In the genomic region with DNA sequence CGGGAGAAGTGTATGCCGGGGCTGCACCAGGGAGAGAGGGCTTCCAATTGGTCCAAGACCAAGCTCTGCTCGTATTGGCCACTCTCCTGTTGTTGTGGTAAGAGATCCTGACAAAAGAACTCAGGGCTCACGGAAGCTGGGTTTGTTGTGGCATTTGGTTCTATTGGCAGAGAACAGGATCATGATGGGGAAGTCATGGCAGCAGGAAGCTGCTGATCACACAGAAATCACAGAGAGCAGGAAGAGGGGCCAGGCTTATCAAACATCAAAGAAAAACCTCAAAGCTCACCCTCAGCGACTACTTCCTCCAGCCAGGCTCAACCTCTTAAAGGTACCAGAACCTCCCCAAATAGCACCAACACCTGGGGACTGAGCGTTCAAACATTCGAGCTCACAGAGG, we compare ENCODE assay signal across 10 mouse cellular contexts. TPM values are rescaled to one million over a fixed set of nuclear protein-coding genes. Genes with fewer than 3 reads are reported as not detected.
DNase-seq lines count a peak whose midpoint lies in the region; ATAC-seq and TF ChIP-seq lines count a peak whose summit lies in the region.
"Had no signal": no experiment of that assay in that cellular context is flagged by ENCODE, and none has a peak within 500 bp of the region (broad histone marks: within the 10 kb centered on the region; RNA-seq: fewer than 3 reads in every experiment).

No protein-coding gene starts in this region.

- WGBS in heart, embryonic 12.5 days, result 19% methylated on average over 7 of the region's 7 CpGs
- 15% methylated on average over 7 of the region's 7 CpGs for WGBS in lung, postnatal 0 days
- WGBS in heart, embryonic 16.5 days, result 30% methylated on average over 7 of the region's 7 CpGs

- ATAC-seq in heart, embryonic 12.5 days (ENCODE audit: insufficient number of reproducible peaks, low FRiP score), result no peak
- no peak for ATAC-seq in lung, postnatal 0 days
- no peak for ATAC-seq in heart, embryonic 16.5 days (replicated peaks; ENCODE audit: extremely low read depth, insufficient read depth, low FRiP score)

- H3K4me1 ChIP-seq in heart, embryonic 12.5 days (replicated peaks), result peaks cover 24% of the 10 kb centered on the region
- peaks cover 11% of the 10 kb centered on the region; the same call in 1 of the 2 replicates for H3K4me1 ChIP-seq in lung, postnatal 0 days (ENCODE audit: insufficient read depth, low read depth, low read length)
- peaks cover 17% of the 10 kb centered on the region for H3K4me1 ChIP-seq in heart, embryonic 16.5 days (ENCODE audit: control insufficient read depth, insufficient read depth, low read length)

- H3K9me3 ChIP-seq in heart, embryonic 12.5 days (replicated peaks), result no peaks in the 10 kb centered on the region
- H3K9me3 ChIP-seq in lung, postnatal 0 days (ENCODE audit: low read length), result no peaks in the 10 kb centered on the region
- no peaks in the 10 kb centered on the region for H3K9me3 ChIP-seq in heart, embryonic 16.5 days (replicated peaks; ENCODE audit: control insufficient read depth, low read length)

- no peak for DNase-seq in heart, postnatal 10 days
- peak; percentile 39 for DNase-seq in lung, postnatal 0 days (ENCODE audit: low spot score)
- no peak for DNase-seq in lung, postnatal 10 days
- peak; percentile 30 to 32 for DNase-seq in natural killer cell, adult 2 months (ENCODE audit: low spot score in 2 of 2)
- no peak for DNase-seq in cerebellum, postnatal 25 days
- DNase-seq in frontal cortex, postnatal 14 days (ENCODE audit: low spot score in 2 of 2), result no peak
- DNase-seq: adrenal gland, adult 8-10 months; gastrocnemius, postnatal 25 days had no signal

- H3K4me3 ChIP-seq in heart, embryonic 12.5 days, result no peak overlapping the region
- no peak overlapping the region for H3K4me3 ChIP-seq in lung, postnatal 0 days (ENCODE audit: low read depth, low read length)
- no peak overlapping the region for H3K4me3 ChIP-seq in heart, embryonic 16.5 days (ENCODE audit: low read length)

- H3K4me2 ChIP-seq in heart, embryonic 12.5 days, result 0 out of 2 replicates have a peak overlapping the region, but pooled peaks have one; percentile 6
- no peak overlapping the region for H3K4me2 ChIP-seq in lung, postnatal 0 days (replicated peaks; ENCODE audit: low read depth, low read length)
- H3K4me2 ChIP-seq in heart, embryonic 16.5 days (ENCODE audit: low read depth, low read length), result 0 out of 2 replicates have a peak overlapping the region, but pooled peaks have one; percentile 17

- no peak overlapping the region for H3K27ac ChIP-seq in heart, embryonic 12.5 days (ENCODE audit: poor library complexity, severe bottlenecking)
- H3K27ac ChIP-seq in lung, postnatal 0 days (ENCODE audit: low read length), result no peak overlapping the region
- no peak overlapping the region for H3K27ac ChIP-seq in heart, embryonic 16.5 days (ENCODE audit: low read length)

- no peak overlapping the region for H3K9ac ChIP-seq in heart, embryonic 12.5 days
- no peak overlapping the region for H3K9ac ChIP-seq in lung, postnatal 0 days (replicated peaks; ENCODE audit: low read depth)
- H3K9ac ChIP-seq in heart, embryonic 16.5 days (ENCODE audit: low read length), result no peak overlapping the region

- no peaks in the 10 kb centered on the region for H3K36me3 ChIP-seq in heart, embryonic 12.5 days
- H3K36me3 ChIP-seq in lung, postnatal 0 days (ENCODE audit: insufficient read depth, low read length), result no peaks in the 10 kb centered on the region
- H3K36me3 ChIP-seq in heart, embryonic 16.5 days (ENCODE audit: control insufficient read depth, insufficient read depth), result no peaks in the 10 kb centered on the region

- intact Hi-C loops in heart, postnatal 10 days (cut with DNase I), result no loop called here

- no peak for TF ChIP-seq EP300 in lung, postnatal 0 days (IDR thresholded peaks at IDR 0.05)

- 0 out of 2 replicates have a peak, but pooled peaks cover 7% of the 10 kb centered on the region for H3K27me3 ChIP-seq in heart, embryonic 12.5 days (replicated peaks)
- no peaks in the 10 kb centered on the region for H3K27me3 ChIP-seq in lung, postnatal 0 days (replicated peaks; ENCODE audit: insufficient read depth, low read length)
- 0 out of 2 replicates have a peak, but pooled peaks cover 2% of the 10 kb centered on the region for H3K27me3 ChIP-seq in heart, embryonic 16.5 days (ENCODE audit: control insufficient read depth, insufficient read depth, low read length)

- TF ChIP-seq CTCF in lung, postnatal 0 days (IDR thresholded peaks at IDR 0.05), result no peak

RNA-seq across cellular contexts. Expression of a gene that starts 41.3 kb away (rescaled TPM):
- 17.0 and 17.6 TPM in 2 replicates for polyA plus RNA-seq in heart, embryonic 12.5 days (2016; fragmentation: Nextera tagmentation; extraction: Ambion mirVana)
- total RNA-seq in heart, postnatal 10 days (2021), result 1 to 10 TPM; 5.3 to 5.6 TPM
- 8.2 and 8.3 TPM in 2 replicates for polyA plus RNA-seq in lung, postnatal 0 days (2015; fragmentation: Nextera tagmentation; extraction: Ambion mirVana)
- polyA plus RNA-seq in heart, embryonic 16.5 days (2015; fragmentation: Nextera tagmentation; extraction: Ambion mirVana), result 14.6 and 16.8 TPM in 2 replicates

RNA-seq across cellular contexts. Expression of a gene that starts 58.9 kb away (rescaled TPM):
- 103 and 105 TPM in 2 replicates for polyA plus RNA-seq in heart, embryonic 12.5 days (2016; fragmentation: Nextera tagmentation; extraction: Ambion mirVana)
- 100 to 1,000 TPM; 107 to 116 TPM for total RNA-seq in heart, postnatal 10 days (2021)
- polyA plus RNA-seq in lung, postnatal 0 days (2015; fragmentation: Nextera tagmentation; extraction: Ambion mirVana), result 149 and 177 TPM in 2 replicates
- polyA plus RNA-seq in heart, embryonic 16.5 days (2015; fragmentation: Nextera tagmentation; extraction: Ambion mirVana), result 112 and 114 TPM in 2 replicates

Comparison
In these comparisons a context has a peak if more than half of its experiments do, and no peak if none do; other contexts are left out.
1. DNase-seq: peak in lung, postnatal 0 days (single experiment) and natural killer cell, adult 2 months (2 of 2); none in heart, postnatal 10 days (0 of 2), lung, postnatal 10 days (single experiment), cerebellum, postnatal 25 days (0 of 2) and frontal cortex, postnatal 14 days (0 of 2).